Mouse (Mus musculus) layer of hippocampus, adult 9-11 months (tissue): ENCODE data around the gene Gopc.

Source experiments
- DNase-seq: peaks from one replicate; pipeline ENCODE4 v3.0.0; 2022

Gene Gopc

DNA sequence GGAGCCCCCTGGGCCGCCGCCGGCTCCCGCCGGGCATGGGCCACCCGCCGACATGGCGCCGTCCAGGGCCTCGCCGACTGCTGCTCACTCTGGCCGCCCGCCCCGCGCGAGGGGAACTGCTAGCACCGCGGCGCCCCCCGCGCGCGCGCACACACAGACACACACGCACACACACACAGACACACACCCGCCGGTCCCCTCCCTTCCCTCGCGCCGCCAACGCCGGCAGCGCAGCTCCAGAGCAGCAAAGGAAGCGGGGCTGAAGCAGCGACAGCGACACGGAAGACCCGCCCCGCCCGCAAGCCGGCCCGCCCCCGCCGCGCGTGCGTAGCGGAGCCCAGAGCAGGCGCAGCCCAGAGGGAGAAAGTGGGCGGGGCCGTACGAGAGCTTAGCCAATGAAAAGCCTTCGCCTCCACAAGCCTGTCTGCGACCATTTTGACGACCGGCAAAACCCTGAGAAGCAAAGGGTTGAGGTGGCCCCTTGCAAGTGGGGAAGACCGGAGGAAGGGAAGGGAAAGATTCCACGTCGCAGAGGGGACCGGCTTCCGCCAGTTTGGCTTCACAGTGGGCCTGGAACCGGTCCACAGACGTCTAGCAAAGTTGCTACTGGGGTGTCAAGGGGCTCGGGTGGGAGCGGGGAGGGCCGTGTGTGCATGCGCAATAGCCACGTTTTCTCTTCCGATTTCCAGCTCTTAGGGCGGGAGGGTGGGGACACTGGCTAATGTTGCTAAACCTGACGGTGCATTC, at the start of gene Gopc:
Gene Gopc (minus strand): TSS at position 280 of the 747 bp plus-strand sequence.
- DNase-seq = peak; percentile 98

DNA sequence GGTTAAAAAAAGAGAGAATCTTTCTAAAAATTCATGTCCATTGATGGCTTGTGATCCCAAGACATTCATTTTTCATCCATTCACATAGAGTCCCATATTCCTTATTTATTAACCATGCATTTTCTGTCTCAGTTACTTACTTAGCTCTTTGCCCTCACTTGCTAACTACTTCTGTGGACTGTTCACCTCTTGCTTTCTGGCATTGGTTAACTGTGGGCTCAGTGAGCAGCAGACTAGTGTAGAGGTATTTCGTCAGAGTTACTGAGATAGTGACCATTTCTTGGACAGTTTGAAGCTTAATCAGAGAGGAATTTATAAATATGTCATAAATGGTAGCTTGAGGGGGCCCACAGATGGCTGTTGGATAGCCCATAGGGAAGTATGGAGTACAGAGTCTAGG, 49.0 kb upstream of the Gopc start:
- DNase-seq = no peak

DNA sequence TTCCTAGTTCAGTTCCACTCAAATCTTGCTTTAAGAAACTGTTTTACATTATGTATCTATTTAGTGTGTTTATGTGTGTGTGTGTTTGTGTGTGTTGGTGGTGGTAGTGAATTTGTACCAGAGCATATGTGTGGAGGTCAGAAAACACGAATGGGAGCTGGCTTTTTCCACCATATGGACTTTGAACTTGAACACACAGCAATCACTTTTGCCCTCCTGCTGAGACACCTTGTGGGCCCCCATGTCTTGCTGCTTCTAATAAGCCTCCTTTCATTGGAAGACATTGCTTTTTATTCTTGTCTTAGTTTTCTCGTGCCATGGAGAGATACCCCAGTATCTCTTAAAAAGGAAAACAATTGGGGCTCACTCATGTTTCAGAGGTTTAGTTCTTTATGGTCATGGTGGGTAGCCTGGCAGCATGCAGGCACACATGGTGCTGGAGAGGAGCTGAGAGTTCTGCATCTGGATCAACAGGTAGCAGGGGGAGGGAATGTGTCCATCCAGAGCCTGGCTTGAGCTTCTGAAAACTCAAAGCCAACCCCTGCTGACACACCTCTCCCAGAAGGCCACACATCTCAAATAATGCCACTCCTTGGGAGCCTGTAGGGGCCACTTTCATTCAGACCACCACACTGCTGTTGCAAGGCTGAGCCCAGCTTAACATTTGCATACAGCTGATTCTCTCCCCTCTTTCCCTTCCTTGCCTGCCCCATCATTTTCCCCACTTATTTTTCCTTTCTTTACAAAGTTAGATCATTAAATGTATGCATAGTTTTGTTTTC, 45.9 kb upstream of the Gopc start:
- no peak for DNase-seq

DNA sequence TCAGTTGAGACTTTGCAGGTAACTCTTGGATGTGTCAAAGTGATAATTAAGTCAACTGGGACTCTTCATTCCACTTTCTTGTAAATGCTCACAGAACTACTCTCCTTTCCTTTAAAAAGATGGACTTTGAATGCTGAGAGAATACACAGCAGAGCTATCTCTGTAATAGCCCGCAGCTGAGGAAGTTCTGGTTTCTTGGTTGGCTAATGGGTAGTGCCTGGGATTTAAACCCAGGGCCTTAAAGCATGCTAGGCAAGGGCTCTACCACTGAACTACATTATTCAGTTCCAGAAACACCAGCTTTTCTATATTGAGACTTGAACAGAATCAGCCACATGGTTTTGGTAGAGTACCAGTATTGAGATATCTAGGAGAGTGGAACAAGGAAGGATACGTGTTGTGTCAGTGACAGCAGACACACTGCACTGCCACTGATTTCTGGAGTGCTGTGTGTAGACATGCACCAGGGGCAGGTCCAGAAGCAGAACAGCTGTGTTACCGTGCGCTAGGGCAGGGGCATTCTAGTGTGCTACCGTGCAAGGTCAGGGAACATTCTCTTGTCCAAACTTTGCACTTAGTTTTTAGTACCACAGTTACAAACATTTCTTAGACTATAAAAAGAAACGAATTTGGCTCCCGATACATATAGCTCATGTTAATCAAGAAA, 44.5 kb upstream of the Gopc start:
- no peak for DNase-seq

- peak; percentile 17 for DNase-seq
These were observed 41.2 kb upstream of the Gopc start for GRCm38 (mm10) chr10:52423097-52423496.

GRCm38 (mm10) chr10:52421716-52422115, 39.8 kb upstream of the Gopc start:
- no peak for DNase-seq

GRCm38 (mm10) chr10:52420526-52420925, 38.6 kb upstream of the Gopc start:
- no peak for DNase-seq

GRCm38 (mm10) chr10:52419402-52419801, 37.5 kb upstream of the Gopc start:
- DNase-seq = no peak

DNA sequence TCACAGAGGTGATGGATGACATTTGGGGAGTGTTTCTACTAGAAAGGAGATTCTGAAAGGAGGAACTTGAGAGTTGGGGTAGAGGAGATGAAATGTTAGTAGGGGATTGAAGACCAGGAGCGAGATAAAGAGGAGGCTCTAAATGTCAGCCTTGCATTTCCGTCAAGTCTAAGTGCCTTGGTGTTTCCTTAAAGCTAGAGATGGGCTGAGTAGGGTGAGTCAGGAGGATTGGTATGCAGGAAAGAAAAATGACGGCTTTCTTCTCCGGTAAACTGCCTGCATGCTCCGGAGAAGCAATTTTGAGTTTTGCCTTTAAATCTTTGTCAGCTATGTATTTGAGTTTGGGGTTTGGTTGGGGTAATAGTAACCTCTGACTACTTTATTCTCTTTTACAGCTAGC, 37.0 kb upstream of the Gopc start:
- no peak for DNase-seq

GRCm38 (mm10) chr10:52417998-52418860, 36.3 kb upstream of the Gopc start:
- DNase-seq = no peak

DNA sequence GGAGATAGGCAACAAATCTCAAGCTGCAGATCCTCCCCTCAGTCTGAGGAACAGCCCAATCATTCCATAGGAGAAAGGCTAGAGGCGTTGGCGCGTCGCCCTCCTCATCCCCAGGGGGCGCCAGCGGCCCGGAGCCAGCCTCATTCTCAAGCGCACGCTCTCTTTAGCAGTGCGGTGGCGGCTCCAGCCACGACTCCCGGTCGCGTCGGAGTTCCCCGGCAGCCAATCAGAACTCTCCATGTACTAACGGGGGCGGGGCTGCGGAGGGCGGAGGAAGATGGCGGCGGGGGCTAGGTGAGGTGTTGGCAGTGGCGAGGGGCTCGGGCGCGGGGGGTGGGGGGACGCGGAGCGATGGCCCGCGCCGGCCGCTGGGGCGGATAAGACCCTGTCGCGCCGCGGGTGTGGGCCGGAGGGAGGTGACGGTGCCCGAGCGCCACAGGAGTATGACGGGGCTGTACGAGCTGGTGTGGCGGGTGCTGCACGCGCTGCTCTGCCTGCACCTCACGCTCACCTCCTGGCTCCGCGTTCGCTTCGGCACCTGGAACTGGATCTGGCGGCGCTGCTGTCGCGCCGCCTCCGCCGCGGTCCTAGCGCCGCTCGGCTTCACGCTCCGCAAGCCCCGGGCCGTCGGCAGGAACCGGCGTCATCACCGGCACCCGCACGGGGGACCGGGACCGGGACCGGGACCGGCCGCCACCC, 35.5 kb upstream of the Gopc start, which contains the start of gene Nus1:
Gene Nus1 (plus strand): TSS at position 249 of the 699 bp plus-strand sequence.
- peak; percentile 98 for DNase-seq

GRCm38 (mm10) chr10:52416458-52416857, 34.5 kb upstream of the Gopc start:
- no peak for DNase-seq

- no peak for DNase-seq
These were observed 33.1 kb upstream of the Gopc start for GRCm38 (mm10) chr10:52415020-52415419.

DNA sequence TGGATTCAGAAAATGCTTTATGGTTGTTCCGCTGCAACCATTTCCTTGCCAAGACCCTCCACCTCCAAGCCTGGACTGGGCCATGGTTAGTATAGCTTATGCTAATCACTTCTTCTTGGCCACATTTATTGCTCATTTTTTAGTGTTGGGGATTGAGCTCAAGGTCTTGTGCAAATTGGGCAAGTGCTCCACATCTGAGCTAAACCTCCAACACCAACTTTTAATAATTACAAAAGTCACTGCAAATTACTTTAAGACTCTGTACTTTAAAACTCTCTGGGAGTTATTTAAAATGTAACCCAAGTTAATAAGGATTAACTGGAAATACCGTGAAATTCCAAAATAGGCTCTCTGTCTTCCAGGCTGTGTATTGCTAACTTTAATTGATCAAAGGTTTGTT, 25.6 kb upstream of the Gopc start:
- no peak for DNase-seq

DNA sequence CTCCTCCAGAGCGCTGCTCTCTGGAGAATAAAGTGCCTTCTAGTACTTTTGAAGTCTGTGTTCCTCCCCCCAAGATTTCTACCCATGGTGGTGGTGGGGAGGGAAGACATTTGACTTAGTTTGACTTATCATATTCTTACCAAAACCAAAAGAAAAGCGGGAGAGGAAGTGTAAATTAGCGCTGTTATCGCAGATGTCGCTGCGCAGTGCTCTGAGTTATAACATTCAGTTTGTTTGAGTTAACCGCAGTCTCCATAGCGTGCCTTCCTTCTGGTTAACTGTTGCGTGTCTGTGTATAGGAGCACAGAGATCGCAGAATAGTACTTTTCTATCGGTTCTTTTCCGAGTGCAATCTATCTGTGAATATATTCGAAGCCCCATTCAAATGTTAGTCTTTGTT, 23.2 kb upstream of the Gopc start:
- no peak for DNase-seq

GRCm38 (mm10) chr10:52399722-52400121, 17.8 kb upstream of the Gopc start:
- no peak for DNase-seq

GRCm38 (mm10) chr10:52398715-52399114, 16.8 kb upstream of the Gopc start:
- DNase-seq = no peak

DNA sequence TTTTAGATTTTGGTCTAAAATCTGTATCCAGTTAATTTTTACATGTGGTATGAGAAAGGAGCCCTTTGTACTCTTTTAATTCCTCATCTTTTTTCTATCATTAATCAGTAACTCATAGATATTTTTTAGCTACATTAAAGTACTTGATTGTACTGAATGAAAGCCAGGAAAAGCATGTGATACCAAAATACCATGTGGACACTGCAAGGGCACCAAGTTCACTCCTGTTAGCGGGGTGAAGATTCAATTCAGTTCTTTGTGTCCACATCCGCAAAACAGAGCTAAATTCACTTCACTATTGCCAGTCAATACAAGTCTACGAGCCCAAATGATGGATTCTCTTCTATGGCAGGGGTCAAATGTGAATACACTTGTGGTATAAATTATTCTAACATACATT, 14.7 kb upstream of the Gopc start:
- no peak for DNase-seq

GRCm38 (mm10) chr10:52391208-52391607, 9.3 kb upstream of the Gopc start:
- DNase-seq = no peak

DNA sequence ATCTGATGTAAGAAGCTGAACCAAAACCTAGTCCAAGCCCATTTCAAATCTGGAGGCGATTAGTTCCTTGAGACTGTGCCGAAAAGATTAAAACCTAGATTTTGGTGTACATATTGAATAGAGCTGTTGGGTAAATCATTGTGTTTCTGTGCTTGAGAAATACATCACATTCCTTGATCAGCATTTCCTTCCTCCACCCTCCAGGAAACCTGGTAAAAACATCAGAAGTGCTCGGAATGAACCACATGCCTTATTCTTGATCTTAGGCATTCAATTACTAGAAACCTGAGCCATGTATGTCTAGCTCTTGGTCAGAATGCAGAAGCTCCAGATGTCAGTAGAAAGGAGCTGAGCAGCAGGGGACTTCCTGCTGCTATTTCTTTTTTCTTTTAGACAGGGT, 7.5 kb upstream of the Gopc start:
- no peak for DNase-seq

DNA sequence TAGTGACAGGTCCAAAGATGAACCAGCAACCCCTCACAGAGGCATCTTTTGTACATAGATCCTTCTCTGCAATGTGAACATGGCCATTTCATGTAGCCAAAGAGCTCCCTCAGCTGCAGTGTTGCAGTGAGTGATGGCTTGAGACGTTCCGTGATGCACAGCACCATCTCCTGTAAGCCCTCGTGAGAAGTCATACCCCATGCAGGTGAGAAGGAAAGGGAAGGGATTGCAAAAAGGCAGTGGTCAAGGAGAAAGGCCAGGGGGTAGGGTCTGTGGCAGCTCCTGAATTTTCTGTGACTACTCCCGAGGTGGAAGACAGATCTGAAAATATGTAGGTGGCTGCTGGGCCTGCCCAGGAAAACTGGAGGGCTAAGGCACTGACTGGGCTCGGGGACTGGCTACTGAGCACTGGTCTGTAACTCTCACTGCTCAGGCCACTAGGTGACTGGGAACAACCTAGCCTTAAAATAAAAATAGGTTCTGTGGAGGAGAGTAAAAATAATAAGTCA, 7.1 kb upstream of the Gopc start, which contains the start of gene Nepn:
Gene Nepn (plus strand): TSS at position 51 of the 509 bp plus-strand sequence.
- DNase-seq = no peak

GRCm38 (mm10) chr10:52387192-52387591, 5.3 kb upstream of the Gopc start:
- no peak for DNase-seq
